Mouse (Mus musculus) lung, adult 2 months (tissue): Measurements from ENCODE around the gene Slc48a1. TPM values are rescaled to one million over a fixed set of nuclear protein-coding genes. Genes with fewer than 3 reads are reported as not detected.
A peak's percentile ranks its signal among the peaks of the same experiment; 100 is the strongest.

Experiments used
- DNase-seq: peaks from one replicate; pipeline ENCODE4 v3.0.0; 2022
- H3K4me1 ChIP-seq: fragments of 200-500 bp; 2 replicates; pipeline ENCODE4 v1.6.1; 2011; ENCODE audit warnings: low read length; ENCODE audit not compliant: control insufficient read depth, insufficient read depth
- H3K4me3 ChIP-seq: fragments of 200-500 bp; replicated peaks from 2 replicates; pipeline ENCODE3; 2011; ENCODE audit warnings: low read depth, mild to moderate bottlenecking, control low read depth, low read length; ENCODE audit errors: extremely low read depth
- CTCF ChIP-seq: fragments of 200-500 bp; IDR thresholded peaks from 2 replicates; pipeline ENCODE4 v1.5.1; 2011; ENCODE audit warnings: mild to moderate bottlenecking, low read length, control low read depth; ENCODE audit not compliant: insufficient read depth
- POLR2A ChIP-seq: fragments of 200-500 bp; IDR thresholded peaks from 2 replicates; pipeline ENCODE4 v1.6.1; 2011; ENCODE audit warnings: low read depth, mild to moderate bottlenecking, control low read depth, low read length, borderline replicate concordance; ENCODE audit errors: extremely low read depth
- WGBS: fragments of 180-500 bp; shearing (Covaris S2); methylation state at CpG from one replicate; pipeline ENCODE4 v1.1.7; 2018; 5-methylcytosine and 5-hydroxymethylcytosine counted together
- polyA plus RNA-seq: library from polyadenylated mRNA; depleted of rRNA; stranded (reverse); fragments of >200 nt; gene quantifications from 2 replicates; pipeline ENCODE4 v1.2.3, GENCODE M21; 2012

The Slc48a1 gene
- polyA plus RNA-seq, 1 experiment = 174 TPM

DNA sequence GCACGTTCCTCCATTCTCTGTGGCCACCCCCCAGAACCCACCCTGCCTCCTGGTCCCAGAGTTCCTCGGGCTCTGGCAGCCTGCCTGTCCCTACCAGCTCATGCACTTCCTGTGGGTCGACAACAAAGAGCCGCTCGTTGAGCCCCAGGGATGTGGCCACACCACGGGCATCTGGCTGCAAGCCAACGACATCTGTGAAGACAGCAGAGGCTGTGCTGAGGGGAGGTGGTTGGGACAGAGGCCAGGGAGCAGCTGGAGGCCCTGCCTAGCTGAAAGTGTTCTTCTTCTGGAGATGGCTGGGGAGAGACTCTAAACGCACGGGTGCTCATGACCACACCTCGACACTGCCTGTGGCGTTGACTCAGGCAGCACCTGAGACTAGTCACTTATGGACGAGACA lies 27.6 kb upstream of the Slc48a1 start:
- no peak for TF ChIP-seq CTCF
- DNase-seq = peak; percentile 54
- WGBS = 8% methylated on average over 12 of the region's 12 CpGs
- peaks cover 7% of the 10 kb centered on the region for H3K4me1 ChIP-seq
- H3K4me3 ChIP-seq = no peak overlapping the region

GRCm38 (mm10) chr15:97751676-97752075 lies 26.6 kb upstream of the Slc48a1 start:
- Histone ChIP-seq H3K4me3 (no peak overlapping the region), H3K4me1 (peaks cover 7% of the 10 kb centered on the region)
- peak; percentile 69 for TF ChIP-seq CTCF
- TF ChIP-seq POLR2A = no peak
- DNase-seq = no peak
- WGBS = 61% methylated on average over 2 of the region's 2 CpGs

DNA sequence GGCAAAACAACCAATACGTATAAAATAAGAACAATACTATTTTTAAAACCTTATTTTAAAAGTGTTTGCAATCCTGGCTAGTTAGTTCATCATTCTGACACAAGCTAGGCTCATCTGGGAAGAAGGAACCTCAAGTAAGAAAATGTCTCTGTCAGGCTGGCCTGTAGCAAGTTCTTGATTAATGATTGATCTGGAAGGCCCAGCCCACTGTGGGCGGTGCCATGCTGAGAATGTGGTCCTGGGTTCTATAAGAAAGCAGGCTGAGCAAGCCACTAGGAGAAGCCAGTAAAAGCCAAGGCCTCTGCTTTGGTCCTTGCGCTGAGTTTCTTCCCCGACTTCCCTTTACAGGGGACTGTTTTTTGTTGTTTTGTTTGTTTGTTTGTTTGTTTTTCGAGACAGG lies 25.8 kb upstream of the Slc48a1 start:
- TF ChIP-seq CTCF (no peak), POLR2A (no peak)
- Histone ChIP-seq H3K4me3 (no peak overlapping the region), H3K4me1 (peaks cover 7% of the 10 kb centered on the region)
- DNase-seq = no peak
- WGBS = 82% methylated on average over 5 of the region's 5 CpGs

DNA sequence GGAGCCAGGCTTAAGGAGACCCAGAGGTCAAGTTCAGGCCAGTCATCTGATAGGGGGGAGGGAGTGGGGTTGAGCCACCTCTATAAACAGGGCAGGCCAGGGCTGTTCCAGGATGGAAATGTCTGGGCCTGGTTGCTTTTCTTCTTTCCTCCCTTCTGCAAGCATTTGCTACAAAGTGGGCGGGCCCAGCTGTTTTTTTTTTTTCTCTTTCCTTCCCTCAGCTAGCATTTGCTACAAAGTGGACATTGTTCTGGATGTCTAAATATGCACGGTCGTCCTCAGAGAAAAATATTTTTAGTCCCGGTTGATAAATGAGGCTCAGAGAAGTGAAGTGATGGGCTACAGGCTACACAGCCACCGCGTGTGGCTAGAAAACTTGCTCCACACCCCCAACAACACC lies 23.8 kb upstream of the Slc48a1 start:
- H3K4me3 ChIP-seq = no peak overlapping the region
- WGBS = 44% methylated on average over 6 of the region's 6 CpGs
- TF ChIP-seq CTCF (no peak), POLR2A (no peak)
- DNase-seq = no peak
- H3K4me1 ChIP-seq = peaks cover 7% of the 10 kb centered on the region

- DNase-seq = no peak
- peaks cover 6% of the 10 kb centered on the region for H3K4me1 ChIP-seq
- 75% methylated on average over 8 of the region's 8 CpGs for WGBS
- H3K4me3 ChIP-seq = no peak overlapping the region
- TF ChIP-seq CTCF = no peak
- no peak for TF ChIP-seq POLR2A
Measured at GRCm38 (mm10) chr15:97755361-97755760, 23.0 kb upstream of the Slc48a1 start.

- 72% methylated on average over 9 of the region's 9 CpGs for WGBS
- no peak overlapping the region for H3K4me3 ChIP-seq
- peaks cover 21% of the 10 kb centered on the region for H3K4me1 ChIP-seq
- DNase-seq = no peak
- TF ChIP-seq POLR2A = no peak
- no peak for TF ChIP-seq CTCF
Measured at GRCm38 (mm10) chr15:97760006-97760405, 18.3 kb upstream of the Slc48a1 start.

GRCm38 (mm10) chr15:97760952-97761351 lies 17.4 kb upstream of the Slc48a1 start:
- TF ChIP-seq POLR2A = no peak
- TF ChIP-seq CTCF = no peak
- Histone ChIP-seq H3K4me1 (peaks cover 23% of the 10 kb centered on the region), H3K4me3 (no peak overlapping the region)
- WGBS = 56% methylated on average over 5 of the region's 5 CpGs
- DNase-seq = no peak

- no peak for DNase-seq
- WGBS = 75% methylated on average over 13 of the region's 13 CpGs
- no peak overlapping the region for H3K4me3 ChIP-seq
- TF ChIP-seq CTCF = no peak
- TF ChIP-seq POLR2A = no peak
- peaks cover 23% of the 10 kb centered on the region for H3K4me1 ChIP-seq
Measured at GRCm38 (mm10) chr15:97761438-97761837, 16.9 kb upstream of the Slc48a1 start.

- peak; percentile 43 for DNase-seq
- Histone ChIP-seq H3K4me1 (peaks cover 23% of the 10 kb centered on the region), H3K4me3 (peak overlapping the region; percentile 9)
- TF ChIP-seq CTCF (no peak), POLR2A (0 out of 2 replicates have a peak, but pooled peaks have one; percentile 12)
- WGBS = 34% methylated on average over 9 of the region's 9 CpGs
Measured at GRCm38 (mm10) chr15:97762733-97763132, 15.6 kb upstream of the Slc48a1 start.

- WGBS = 38% methylated on average over 9 of the region's 9 CpGs
- Histone ChIP-seq H3K4me1 (peaks cover 26% of the 10 kb centered on the region), H3K4me3 (no peak overlapping the region)
- no peak for DNase-seq
- TF ChIP-seq CTCF (no peak), POLR2A (peak; percentile 5; the same call in 1 of the 2 replicates)
Measured at GRCm38 (mm10) chr15:97763256-97764049, 14.9 kb upstream of the Slc48a1 start.
